Comparison of ENCODE assay signal across 8 mouse cellular contexts in the genomic region with DNA sequence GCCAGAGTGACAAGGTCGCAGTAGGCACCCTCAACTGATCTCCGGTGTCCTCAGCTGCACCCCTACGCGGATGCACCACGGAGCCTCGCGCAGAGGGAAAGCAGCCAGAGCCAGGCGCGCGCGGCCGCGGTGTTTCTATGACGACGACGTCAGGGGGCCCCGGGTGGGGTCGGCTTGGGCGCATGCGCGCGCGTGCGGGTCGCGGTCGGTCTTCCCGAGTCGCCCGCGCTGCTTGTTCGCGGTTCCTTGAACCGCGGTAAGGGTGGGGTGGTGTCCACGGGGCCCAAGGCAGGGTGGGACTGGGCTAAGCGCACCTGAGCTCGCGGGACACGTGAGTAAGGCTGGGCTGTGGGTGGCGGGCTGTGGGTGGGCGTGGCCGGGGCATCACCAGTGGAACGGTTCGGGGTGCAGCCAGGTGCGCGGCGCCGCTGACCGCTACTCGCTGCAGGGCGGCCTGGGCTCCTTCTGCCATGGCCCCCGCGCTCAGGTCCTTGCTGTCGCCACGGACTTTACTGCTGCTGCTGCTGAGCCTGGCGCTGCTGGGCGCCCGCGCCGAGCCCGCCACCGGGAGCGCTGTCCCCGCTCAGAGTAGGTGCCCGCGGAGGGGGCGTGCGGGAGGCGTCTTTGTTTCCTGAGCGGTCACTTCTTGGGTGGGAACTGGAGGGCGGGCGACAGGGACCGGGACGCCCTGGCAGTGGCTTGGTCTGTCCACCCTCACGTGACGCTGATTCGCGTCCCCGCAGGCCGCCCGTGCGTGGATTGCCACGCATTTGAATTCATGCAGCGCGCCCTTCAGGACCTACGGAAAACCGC. TPM values are rescaled to one million over a fixed set of nuclear protein-coding genes. Genes with fewer than 3 reads are reported as not detected.
DNase-seq lines count a peak whose midpoint lies in the region; ATAC-seq and TF ChIP-seq lines count a peak whose summit lies in the region.

A gene (plus strand): TSS at position 125 of the 813 bp plus-strand sequence.

- TF ChIP-seq CTCF in forebrain, postnatal 0 days (IDR thresholded peaks at IDR 0.05; ENCODE audit: low read depth), result peak; percentile 80

- peak within 1 kb of the TSS; percentile 94 for H3K27ac ChIP-seq in forebrain, postnatal 0 days (ENCODE audit: low read depth, low read length)
- 0 out of 2 replicates have a peak within 1 kb of the TSS, but pooled peaks have one; percentile 42 for H3K27ac ChIP-seq in lung, embryonic 15.5 days

- H3K9ac ChIP-seq in forebrain, postnatal 0 days, result peak within 1 kb of the TSS; percentile 96
- peak within 1 kb of the TSS; percentile 53 for H3K9ac ChIP-seq in lung, embryonic 15.5 days

- H3K9me3 ChIP-seq in forebrain, postnatal 0 days (ENCODE audit: low read length), result no peaks in the 10 kb centered on the region
- H3K9me3 ChIP-seq in lung, embryonic 15.5 days, result no peaks in the 10 kb centered on the region

- intact Hi-C loops in heart, postnatal 36 days (cut with DNase I), result no loop called here

- DNase-seq in Muller cell, postnatal 12 days (ENCODE audit: inconsistent ontology term), result peak; percentile 88
- DNase-seq in cerebellum, adult 11-12 months, result peak; percentile 88
- DNase-seq in forebrain, postnatal 0 days, result peak; percentile 97
- DNase-seq in heart, postnatal 36 days, result peak; percentile 76 to 77
- peak; percentile 91 to 95 for DNase-seq in layer of hippocampus, postnatal 10 days (ENCODE audit: low spot score in 2 of 2)
- peak; percentile 82 for DNase-seq in ovary, postnatal 14 days (ENCODE audit: low spot score)
- peak; percentile 95 for DNase-seq in thymus, postnatal 4 days

- peak within 1 kb of the TSS; percentile 81 for H3K4me2 ChIP-seq in forebrain, postnatal 0 days (ENCODE audit: low read depth)
- H3K4me2 ChIP-seq in lung, embryonic 15.5 days, result peak within 1 kb of the TSS; percentile 97

- peaks cover 21% of the 10 kb centered on the region for H3K4me1 ChIP-seq in forebrain, postnatal 0 days (ENCODE audit: insufficient read depth)
- H3K4me1 ChIP-seq in lung, embryonic 15.5 days, result peaks cover 18% of the 10 kb centered on the region

- H3K27me3 ChIP-seq in forebrain, postnatal 0 days (ENCODE audit: insufficient read depth, low read length), result no peaks in the 10 kb centered on the region
- no peaks in the 10 kb centered on the region for H3K27me3 ChIP-seq in lung, embryonic 15.5 days

- WGBS in forebrain, postnatal 0 days, result 1% methylated on average over 78 of the region's 88 CpGs
- under 1% methylated on average over 88 of the region's 88 CpGs for WGBS in lung, embryonic 15.5 days

- H3K36me3 ChIP-seq in forebrain, postnatal 0 days (ENCODE audit: insufficient read depth), result peaks cover 8% of the 10 kb centered on the region; the same call in 1 of the 2 replicates
- no peaks in the 10 kb centered on the region for H3K36me3 ChIP-seq in lung, embryonic 15.5 days

- peak; percentile 94 for ATAC-seq in forebrain, postnatal 0 days
- peak; percentile 92 for ATAC-seq in lung, embryonic 15.5 days (ENCODE audit: borderline replicate concordance, extremely low read depth, low FRiP score, low TSS enrichment)

- H3K4me3 ChIP-seq in forebrain, postnatal 0 days (ENCODE audit: low read depth, low read length), result peak within 1 kb of the TSS; percentile 96
- peak within 1 kb of the TSS; percentile 69 for H3K4me3 ChIP-seq in lung, embryonic 15.5 days

RNA-seq across cellular contexts. Expression of the gene that starts here (rescaled TPM):
- total RNA-seq in forebrain, postnatal 0 days (2014; rRNA removed), result 539 and 762 TPM in 2 replicates
- 747 and 963 TPM in 2 replicates for polyA plus RNA-seq in forebrain, postnatal 0 days (2015; fragmentation: Nextera tagmentation; extraction: Ambion mirVana)
- total RNA-seq in heart, postnatal 36 days (2021), result 1 to 10 TPM; 1.9 to 3.8 TPM
- total RNA-seq in layer of hippocampus, postnatal 10 days (2021), result 100 to 1,000 TPM; 127 to 160 TPM
- polyA plus RNA-seq in lung, embryonic 15.5 days (2015; fragmentation: Nextera tagmentation; extraction: Ambion mirVana), result 68.6 and 71.4 TPM in 2 replicates

Comparison
In these comparisons a context has a peak if more than half of its experiments do, and no peak if none do; other contexts are left out.
1. Peak in every context shown above with its lines: DNase-seq, ATAC-seq, H3K4me3 ChIP-seq and H3K27ac ChIP-seq.
2. RNA of the gene that starts here (total RNA-seq): 539 to 762 TPM in forebrain, postnatal 0 days and 127 to 160 TPM in layer of hippocampus, postnatal 10 days; 1.9 to 3.8 TPM in heart, postnatal 36 days; every median in the first group is over 10 times any median in the second.
3. RNA of the gene that starts here (polyA plus RNA-seq): 747 to 963 TPM in forebrain, postnatal 0 days; 68.6 to 71.4 TPM in lung, embryonic 15.5 days; every median in the first group is over 10 times any median in the second.